Mouse (Mus musculus): ENCODE results near the gene Hoxa2. TPM values are rescaled to one million over a fixed set of nuclear protein-coding genes. Genes with fewer than 3 reads are reported as not detected.

The Hoxa2 gene
- polyA plus RNA-seq, 1 experiment: 1.4 TPM

DNA sequence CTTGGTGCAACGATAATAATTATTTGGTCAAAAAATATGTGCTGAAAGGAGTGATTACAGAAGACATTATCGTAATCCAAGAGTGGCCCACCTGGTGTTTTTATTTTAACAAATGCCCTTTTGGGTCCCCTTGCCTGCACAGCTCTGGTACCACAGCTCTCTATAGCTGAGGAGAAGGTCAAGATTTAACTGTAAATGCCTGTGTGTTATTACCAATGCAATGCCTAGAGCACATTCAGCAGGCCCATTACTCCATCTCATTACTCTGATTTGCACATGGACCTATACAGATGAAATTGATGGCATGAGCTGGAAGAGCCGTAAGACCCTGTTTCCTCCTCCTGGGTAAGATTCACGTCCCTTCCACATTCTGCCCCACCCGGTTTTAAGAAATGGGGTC, 25.5 kb downstream of the Hoxa2 start:
- Histone ChIP-seq H3K27ac (ENCODE audit: control insufficient read depth, insufficient read depth, low read length) (no peak overlapping the region), H3K4me3 (ENCODE audit: control insufficient read depth, insufficient read depth, low read length) (no peak overlapping the region), H3K27me3 (ENCODE audit: control insufficient read depth, insufficient read depth, low read length) (no peaks in the 10 kb centered on the region), H3K4me1 (replicated peaks; ENCODE audit: control insufficient read depth, insufficient read depth, low read length) (no peaks in the 10 kb centered on the region), H3K36me3 (ENCODE audit: control insufficient read depth, insufficient read depth, low read length) (no peaks in the 10 kb centered on the region)
- TF ChIP-seq CTCF (IDR thresholded peaks at IDR 0.05; ENCODE audit: borderline replicate concordance, control insufficient read depth, extremely low read depth, insufficient read depth, low read length, poor library complexity) (no peak), POLR2A (IDR thresholded peaks at IDR 0.05; ENCODE audit: control insufficient read depth, extremely low read depth, insufficient read depth, low read length, poor library complexity) (no peak)
- 95% methylated on average over 5 of the region's 5 CpGs for WGBS
- no peak for DNase-seq

DNA sequence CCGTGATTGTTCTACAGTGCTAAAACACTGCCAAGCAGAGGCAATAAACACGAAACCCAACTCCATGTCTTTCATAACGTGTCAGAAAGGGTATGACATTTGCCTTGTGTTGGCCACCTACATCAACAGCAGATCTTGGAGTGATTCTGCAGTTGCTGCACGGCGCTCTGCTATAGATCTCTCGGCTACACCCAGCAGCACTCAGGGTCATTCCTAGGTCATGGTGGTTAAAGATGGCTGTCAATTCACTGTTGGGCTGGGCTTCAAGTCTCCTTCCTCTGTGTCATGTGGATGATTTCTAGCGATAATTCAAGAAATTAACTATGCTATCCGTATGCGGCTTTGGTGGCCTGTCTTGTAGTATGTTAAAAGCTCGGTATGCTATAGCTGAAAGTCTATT, 26.1 kb downstream of the Hoxa2 start:
- Histone ChIP-seq H3K27me3 (ENCODE audit: control insufficient read depth, insufficient read depth, low read length) (no peaks in the 10 kb centered on the region), H3K4me1 (replicated peaks; ENCODE audit: control insufficient read depth, insufficient read depth, low read length) (no peaks in the 10 kb centered on the region), H3K27ac (ENCODE audit: control insufficient read depth, insufficient read depth, low read length) (no peak overlapping the region), H3K4me3 (ENCODE audit: control insufficient read depth, insufficient read depth, low read length) (no peak overlapping the region), H3K36me3 (ENCODE audit: control insufficient read depth, insufficient read depth, low read length) (no peaks in the 10 kb centered on the region)
- no peak for TF ChIP-seq CTCF (IDR thresholded peaks at IDR 0.05; ENCODE audit: borderline replicate concordance, control insufficient read depth, extremely low read depth, insufficient read depth, low read length, poor library complexity)
- no peak for TF ChIP-seq POLR2A (IDR thresholded peaks at IDR 0.05; ENCODE audit: control insufficient read depth, extremely low read depth, insufficient read depth, low read length, poor library complexity)
- DNase-seq: no peak
- 87% methylated on average over 10 of the region's 10 CpGs for WGBS

- Histone ChIP-seq H3K36me3 (ENCODE audit: control insufficient read depth, insufficient read depth, low read length) (no peaks in the 10 kb centered on the region), H3K27me3 (ENCODE audit: control insufficient read depth, insufficient read depth, low read length) (no peaks in the 10 kb centered on the region), H3K4me1 (replicated peaks; ENCODE audit: control insufficient read depth, insufficient read depth, low read length) (no peaks in the 10 kb centered on the region), H3K27ac (ENCODE audit: control insufficient read depth, insufficient read depth, low read length) (no peak overlapping the region), H3K4me3 (ENCODE audit: control insufficient read depth, insufficient read depth, low read length) (no peak overlapping the region)
- DNase-seq: no peak
- TF ChIP-seq POLR2A (IDR thresholded peaks at IDR 0.05; ENCODE audit: control insufficient read depth, extremely low read depth, insufficient read depth, low read length, poor library complexity) (no peak), CTCF (IDR thresholded peaks at IDR 0.05; ENCODE audit: borderline replicate concordance, control insufficient read depth, extremely low read depth, insufficient read depth, low read length, poor library complexity) (no peak)
- 91% methylated on average over 9 of the region's 9 CpGs for WGBS
Observed at GRCm38 (mm10) chr6:52137841-52138535, 26.6 kb downstream of the Hoxa2 start.

- no peaks in the 10 kb centered on the region; the same call in 1 of the 2 replicates for H3K4me1 ChIP-seq (replicated peaks; ENCODE audit: control insufficient read depth, insufficient read depth, low read length)
- H3K27ac ChIP-seq (ENCODE audit: control insufficient read depth, insufficient read depth, low read length): no peak overlapping the region
- TF ChIP-seq POLR2A (IDR thresholded peaks at IDR 0.05; ENCODE audit: control insufficient read depth, extremely low read depth, insufficient read depth, low read length, poor library complexity) (no peak), CTCF (IDR thresholded peaks at IDR 0.05; ENCODE audit: borderline replicate concordance, control insufficient read depth, extremely low read depth, insufficient read depth, low read length, poor library complexity) (no peak)
- no peak for DNase-seq
- H3K4me3 ChIP-seq (ENCODE audit: control insufficient read depth, insufficient read depth, low read length): no peak overlapping the region
- H3K27me3 ChIP-seq (ENCODE audit: control insufficient read depth, insufficient read depth, low read length): no peaks in the 10 kb centered on the region
- 90% methylated on average over 4 of the region's 4 CpGs for WGBS
- H3K36me3 ChIP-seq (ENCODE audit: control insufficient read depth, insufficient read depth, low read length): no peaks in the 10 kb centered on the region
Observed at GRCm38 (mm10) chr6:52123673-52124072, 41.0 kb downstream of the Hoxa2 start.

DNA sequence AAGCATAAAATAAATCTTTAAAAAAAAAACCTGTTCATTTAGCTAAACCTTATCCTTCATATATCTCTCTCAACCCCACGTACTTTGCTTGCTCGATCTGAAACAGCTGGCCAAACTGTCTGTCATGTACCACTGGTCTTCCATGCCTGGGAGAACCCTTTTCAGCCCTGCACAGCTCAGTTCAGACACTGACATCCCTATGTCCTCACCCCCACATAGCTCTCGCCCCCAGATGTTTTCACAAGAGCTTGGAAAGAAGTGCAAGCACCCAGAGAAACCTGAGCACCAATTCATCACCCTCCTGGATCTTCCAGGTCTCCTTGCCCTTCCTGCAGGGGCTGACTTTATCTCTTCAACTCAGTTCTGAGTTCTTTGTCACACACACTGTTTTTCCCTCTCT, 43.5 kb downstream of the Hoxa2 start:
- WGBS: 75% methylated on average over 3 of the region's 3 CpGs
- TF ChIP-seq CTCF (IDR thresholded peaks at IDR 0.05; ENCODE audit: borderline replicate concordance, control insufficient read depth, extremely low read depth, insufficient read depth, low read length, poor library complexity) (no peak), POLR2A (IDR thresholded peaks at IDR 0.05; ENCODE audit: control insufficient read depth, extremely low read depth, insufficient read depth, low read length, poor library complexity) (no peak)
- H3K27me3 ChIP-seq (ENCODE audit: control insufficient read depth, insufficient read depth, low read length): no peaks in the 10 kb centered on the region
- H3K27ac ChIP-seq (ENCODE audit: control insufficient read depth, insufficient read depth, low read length): no peak overlapping the region
- no peak overlapping the region for H3K4me3 ChIP-seq (ENCODE audit: control insufficient read depth, insufficient read depth, low read length)
- no peaks in the 10 kb centered on the region for H3K36me3 ChIP-seq (ENCODE audit: control insufficient read depth, insufficient read depth, low read length)
- no peak for DNase-seq
- peaks cover 17% of the 10 kb centered on the region for H3K4me1 ChIP-seq (replicated peaks; ENCODE audit: control insufficient read depth, insufficient read depth, low read length)

DNA sequence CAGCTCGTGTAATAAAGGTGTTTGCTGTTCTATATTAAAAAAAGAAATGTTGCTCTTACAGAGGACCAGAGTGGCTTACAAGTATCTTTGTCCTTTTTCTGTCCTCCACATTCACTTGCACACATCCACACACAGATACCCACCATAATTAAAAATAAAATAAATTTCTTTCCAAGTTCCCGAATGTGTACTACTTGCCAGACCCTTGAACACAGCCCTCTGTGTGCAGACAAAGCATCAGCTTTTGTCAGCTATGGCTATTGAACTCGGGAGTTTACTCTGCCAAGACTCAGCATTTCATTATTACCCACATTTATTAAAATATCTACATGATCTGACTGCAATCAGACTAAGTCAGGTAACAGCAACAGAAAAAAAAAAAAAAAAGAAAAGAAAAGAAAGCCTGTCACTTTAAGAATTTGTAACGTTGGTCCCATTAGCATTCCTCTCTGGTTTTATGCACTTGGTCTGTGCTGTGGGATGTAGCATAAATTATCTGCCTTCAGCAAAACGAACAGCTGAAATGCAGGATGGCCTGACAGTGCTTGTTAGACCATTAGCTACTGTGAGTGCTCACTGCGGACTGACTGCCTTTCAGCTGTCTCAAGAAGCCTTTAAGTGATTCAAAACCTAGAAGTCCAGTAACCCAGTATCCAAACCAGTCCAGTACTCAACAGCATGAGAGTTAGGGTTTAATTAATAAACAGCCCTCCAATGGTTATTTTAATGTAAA, 45.6 kb downstream of the Hoxa2 start:
- H3K4me3 ChIP-seq (ENCODE audit: control insufficient read depth, insufficient read depth, low read length): no peak overlapping the region
- no peak for TF ChIP-seq CTCF (IDR thresholded peaks at IDR 0.05; ENCODE audit: borderline replicate concordance, control insufficient read depth, extremely low read depth, insufficient read depth, low read length, poor library complexity)
- TF ChIP-seq POLR2A (IDR thresholded peaks at IDR 0.05; ENCODE audit: control insufficient read depth, extremely low read depth, insufficient read depth, low read length, poor library complexity): no peak
- peaks cover 32% of the 10 kb centered on the region for H3K4me1 ChIP-seq (replicated peaks; ENCODE audit: control insufficient read depth, insufficient read depth, low read length)
- 67% methylated on average over 6 of the region's 6 CpGs for WGBS
- DNase-seq: no peak
- no peaks in the 10 kb centered on the region for H3K36me3 ChIP-seq (ENCODE audit: control insufficient read depth, insufficient read depth, low read length)
- H3K27ac ChIP-seq (ENCODE audit: control insufficient read depth, insufficient read depth, low read length): no peak overlapping the region
- no peaks in the 10 kb centered on the region for H3K27me3 ChIP-seq (ENCODE audit: control insufficient read depth, insufficient read depth, low read length)
